Mouse (Mus musculus) ES-E14 (cell line): ENCODE measurements around the gene Olfm1.

Source experiments
- HCFC1 ChIP-seq: IDR thresholded peaks from 2 replicates; pipeline ENCODE4 v1.6.1; 2012; ENCODE audit warnings: low read length, inconsistent platforms, borderline replicate concordance; ENCODE audit not compliant: insufficient read depth
- MAFK ChIP-seq: IDR thresholded peaks from 2 replicates; pipeline ENCODE4 v1.6.1; 2014; ENCODE audit warnings: mild to moderate bottlenecking, low read depth, low read length, inconsistent platforms; ENCODE audit not compliant: insufficient read depth

DNA sequence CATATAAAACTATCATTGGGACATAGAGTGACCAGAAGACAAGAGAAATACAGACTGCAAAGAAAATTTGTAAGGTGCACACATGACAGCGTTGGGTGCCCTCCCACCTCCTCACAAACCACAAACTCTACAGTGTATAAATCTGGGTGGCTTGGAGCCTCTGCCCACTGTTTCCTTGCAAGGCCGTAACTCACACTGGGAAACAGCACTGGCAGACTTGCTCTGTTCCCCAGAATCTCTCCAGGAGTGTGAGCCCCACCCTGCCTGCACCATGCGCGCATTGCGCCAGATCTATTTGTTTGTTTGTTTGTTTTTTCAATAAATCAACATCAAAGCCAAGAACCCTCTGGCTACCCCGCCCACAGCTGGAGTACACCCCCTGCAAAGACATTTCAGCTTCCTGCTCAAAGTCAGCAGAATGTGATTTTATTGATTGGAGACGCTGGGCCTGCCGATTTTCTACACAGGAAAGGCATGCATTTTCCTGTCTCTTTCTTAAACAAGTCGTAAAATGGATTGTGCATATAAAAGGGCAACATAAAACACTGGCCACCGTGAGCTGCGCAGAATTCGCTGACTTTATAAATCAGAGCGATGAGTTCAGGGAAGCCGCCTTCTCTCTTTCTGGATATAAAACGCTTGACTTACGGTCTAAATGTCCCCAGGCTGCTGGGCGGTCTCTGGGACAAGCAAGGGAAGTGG lies 48.9 kb downstream of the Olfm1 start:
- no peak for TF ChIP-seq MAFK
- no peak for TF ChIP-seq HCFC1
